Mouse (Mus musculus): ENCODE measurements around the gene 1700021F05Rik.

DNA sequence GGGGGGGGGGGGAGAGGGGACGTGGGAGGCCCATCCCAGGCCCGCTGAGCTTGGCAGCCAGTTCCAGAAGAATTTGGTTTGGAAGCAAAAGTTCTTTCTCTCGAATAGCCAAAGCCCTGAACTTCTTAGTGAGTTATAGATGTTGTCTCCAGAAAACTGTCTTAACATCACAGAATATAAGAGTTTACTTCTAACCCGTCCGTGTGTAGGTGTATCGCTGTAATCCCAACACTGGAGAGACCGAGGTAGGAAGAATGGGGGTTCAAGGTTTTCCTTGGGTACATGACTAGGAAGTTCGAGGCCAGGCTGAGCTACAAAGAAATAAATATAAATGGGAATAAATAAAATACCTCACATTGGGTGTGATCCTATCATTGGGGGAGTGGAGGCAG lies 355 bp upstream of the 1700021F05Rik start:
- TF ChIP-seq CTCF (IDR thresholded peaks at IDR 0.05; ENCODE audit: control insufficient read depth, insufficient read depth, insufficient replicate concordance, low read depth, low read length): no peak
- TF ChIP-seq POLR2A (IDR thresholded peaks at IDR 0.05; ENCODE audit: control insufficient read depth, low read depth, low read length): no peak
